Mouse (Mus musculus) liver, embryonic 14.5 days (tissue): Measurements from ENCODE around the gene Itpripl2. TPM values are rescaled to one million over a fixed set of nuclear protein-coding genes. Genes with fewer than 3 reads are reported as not detected.

ENCODE experiments used
- ATAC-seq: fragments of 200-750 bp; cut with Nextera tagmentation; 2 replicates; pipeline ENCODE4 v1.8.0; 2017; ENCODE audit warnings: moderate number of reproducible peaks, mild to moderate bottlenecking, moderate library complexity; ENCODE audit not compliant: insufficient read depth
- DNase-seq, 3 experiments: peaks; one replicate each; pipeline ENCODE4 v3.0.0-alpha.2; 2012 to 2013; ENCODE audit warnings: low read depth in 3 of 3, low spot score in 3 of 3
- H3K27ac ChIP-seq: fragments of 300-500 bp; sonication (generic); 2 replicates; pipeline ENCODE4 v1.5.1; 2014; ENCODE audit warnings: moderate library complexity, mild to moderate bottlenecking, control low read depth, inconsistent platforms
- H3K27me3 ChIP-seq: fragments of 300-500 bp; sonication (generic); 2 replicates; pipeline ENCODE4 v1.6.1; 2014; ENCODE audit warnings: mild to moderate bottlenecking, low read length, moderate library complexity; ENCODE audit not compliant: control insufficient read depth, insufficient read depth
- H3K36me3 ChIP-seq: fragments of 300-500 bp; sonication (generic); replicated peaks from 2 replicates; pipeline ENCODE4 v1.6.1; 2014; ENCODE audit warnings: low read depth; ENCODE audit not compliant: control insufficient read depth, insufficient read depth
- H3K4me1 ChIP-seq, 2 experiments: fragments of 200-500 bp in 1 of 2; fragments of 300-500 bp in 1 of 2; sonication (generic) in 1 of 2; replicated peaks; 2 replicates each; pipeline ENCODE4 v1.6.1; 2012 to 2014; ENCODE audit warnings: antibody characterized with exemption in 1 of 2, inconsistent platforms in 1 of 2, low read length in 1 of 2; ENCODE audit not compliant: control insufficient read depth in 2 of 2, insufficient read depth in 2 of 2
- H3K4me2 ChIP-seq: fragments of 300-500 bp; sonication (generic); 2 replicates; pipeline ENCODE4 v1.6.1; 2014; ENCODE audit warnings: low read depth, mild to moderate bottlenecking, control low read depth, moderate library complexity
- H3K4me3 ChIP-seq, 2 experiments: fragments of 200-500 bp in 1 of 2; fragments of 300-500 bp in 1 of 2; sonication (generic) in 1 of 2; 2 replicates each; pipeline ENCODE4 v1.5.1; 2012 to 2014; ENCODE audit warnings: low read depth in 2 of 2, low read length in 2 of 2, mild to moderate bottlenecking in 2 of 2, control low read depth in 1 of 2, inconsistent platforms in 1 of 2, moderate library complexity in 1 of 2; ENCODE audit not compliant: insufficient read depth in 1 of 2
- H3K9ac ChIP-seq: fragments of 300-500 bp; sonication (generic); replicated peaks from 2 replicates; pipeline ENCODE4 v1.6.1; 2014; ENCODE audit warnings: mild to moderate bottlenecking, control low read depth, moderate library complexity
- H3K9me3 ChIP-seq: fragments of 300-500 bp; sonication (generic); 2 replicates; pipeline ENCODE4 v1.6.1; 2016; ENCODE audit warnings: low read length, mixed read lengths; ENCODE audit not compliant: control insufficient read depth
- CTCF ChIP-seq: IDR thresholded peaks from 2 replicates; pipeline ENCODE4 v1.5.1; 2016; ENCODE audit warnings: antibody characterized with exemption, low read depth, control low read depth
- EP300 ChIP-seq: IDR thresholded peaks from 2 replicates; pipeline ENCODE4 v1.6.1; 2016; ENCODE audit warnings: antibody characterized with exemption, low read depth
- WGBS: fragments of 180-500 bp; shearing (Covaris S2); extraction: QIAGEN DNeasy Blood & Tissue Kit; methylation state at CpG from one replicate; pipeline ENCODE4 v1.1.7; 2014; ENCODE audit not compliant: insufficient replicate concordance; 5-methylcytosine and 5-hydroxymethylcytosine counted together
- polyA plus RNA-seq, 2 experiments: library from polyadenylated mRNA; depleted of rRNA in 1 of 2; stranded (reverse) in 1 of 2; unstranded in 1 of 2; fragments of >200 nt; fragmentation: Nextera tagmentation in 1 of 2; extraction: Ambion mirVana in 1 of 2; gene quantifications; 2 replicates each; pipeline versions ENCODE4 v1.2.1 to v1.2.3; 2012 to 2014

The Itpripl2 gene
- polyA plus RNA-seq (2012; rRNA removed): 1.2 and 1.5 TPM in 2 replicates
- 0.43 and 0.47 TPM in 2 replicates for polyA plus RNA-seq (2014; fragmentation: Nextera tagmentation; extraction: Ambion mirVana)

GRCm38 (mm10) chr7:118491431-118492147, at the start of gene Itpripl2:
TSS of gene Itpripl2 (minus strand) at chr7:118491975.
- peak within 1 kb of the TSS; percentile 49 to 58 for H3K4me3 ChIP-seq
- DNase-seq (peak in 1 of 3 experiments; percentile 29), ATAC-seq (peak; percentile 71)
- H3K36me3 ChIP-seq: no peaks in the 10 kb centered on the region
- H3K4me1 ChIP-seq: peaks cover 0 to 9% of the 10 kb centered on the region in 2 experiments; a peak in 2 of 4 replicates
- peak within 1 kb of the TSS; percentile 7; the same call in 1 of the 2 replicates for H3K27ac ChIP-seq
- H3K9ac ChIP-seq: peak within 1 kb of the TSS; percentile 57
- TF ChIP-seq EP300: no peak
- no peak for TF ChIP-seq CTCF
- WGBS: under 1% methylated on average over 55 of the region's 55 CpGs
- no peaks in the 10 kb centered on the region for H3K9me3 ChIP-seq
- peaks cover 17% of the 10 kb centered on the region for H3K27me3 ChIP-seq
- peak within 1 kb of the TSS; percentile 61 for H3K4me2 ChIP-seq

DNA sequence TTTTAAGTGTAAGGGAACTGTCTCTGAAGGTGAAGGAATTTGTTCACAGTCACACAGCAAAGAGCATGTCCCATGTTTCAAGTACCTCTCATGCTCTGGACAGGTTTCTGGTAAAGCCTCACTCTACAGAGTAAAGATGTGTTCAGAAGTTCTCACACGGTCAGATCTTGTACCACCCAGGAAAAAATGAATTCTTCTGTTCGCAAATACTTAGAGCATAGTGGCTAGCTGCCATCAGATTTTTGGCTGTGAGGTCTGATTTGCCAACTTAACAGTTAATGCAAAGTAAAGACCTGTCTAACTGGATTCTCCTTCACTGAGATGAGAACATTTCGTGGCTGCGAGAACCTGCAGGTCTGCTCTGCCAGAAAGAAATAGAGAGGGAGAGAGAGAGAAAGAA, 43.3 kb upstream of the Itpripl2 start:
- 70% methylated on average over 4 of the region's 4 CpGs for WGBS

DNA sequence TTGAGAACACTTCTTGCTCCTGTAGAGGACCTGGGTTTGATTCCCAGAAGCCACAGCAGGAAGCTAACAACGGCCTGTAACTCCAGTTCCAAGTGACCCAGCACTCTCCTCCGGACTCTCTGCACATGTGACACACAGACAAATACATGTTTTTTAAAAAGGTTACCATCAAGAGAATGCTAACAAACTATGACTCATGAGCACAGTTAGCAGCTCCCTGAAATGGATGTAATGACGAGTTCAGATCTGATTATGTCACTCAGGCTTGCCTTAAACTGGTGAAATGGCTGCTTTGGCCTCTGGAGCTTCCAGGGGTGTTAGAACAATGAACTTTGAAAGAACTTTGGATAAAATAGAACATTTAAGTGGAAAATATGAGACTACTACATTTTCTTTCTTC, 42.6 kb upstream of the Itpripl2 start:
- Histone ChIP-seq H3K27ac (no peak overlapping the region), H3K4me3 (no peak overlapping the region), H3K36me3 (no peaks in the 10 kb centered on the region), H3K27me3 (no peaks in the 10 kb centered on the region), H3K4me1 (peaks cover 0 to 7% of the 10 kb centered on the region in 2 experiments; a peak in 1 of 4 replicates), H3K9ac (no peak overlapping the region), H3K9me3 (no peaks in the 10 kb centered on the region), H3K4me2 (peak overlapping the region; percentile 73; the same call in 1 of the 2 replicates)
- 56% methylated on average over 3 of the region's 3 CpGs for WGBS
- DNase-seq: no peak
- no peak for ATAC-seq
- TF ChIP-seq CTCF (no peak), EP300 (no peak)

More for the DNA sequence above, 43.3 kb upstream of the Itpripl2 start:
- H3K36me3 ChIP-seq: no peaks in the 10 kb centered on the region
- DNase-seq: no peak
- no peak overlapping the region for H3K9ac ChIP-seq
- no peak for ATAC-seq
- no peaks in the 10 kb centered on the region for H3K9me3 ChIP-seq
- H3K4me2 ChIP-seq: no peak overlapping the region
- H3K27me3 ChIP-seq: no peaks in the 10 kb centered on the region
- TF ChIP-seq EP300 (no peak), CTCF (no peak)
- H3K4me3 ChIP-seq: no peak overlapping the region
- peaks cover 0 to 7% of the 10 kb centered on the region in 2 experiments; a peak in 1 of 4 replicates for H3K4me1 ChIP-seq
- no peak overlapping the region for H3K27ac ChIP-seq

DNA sequence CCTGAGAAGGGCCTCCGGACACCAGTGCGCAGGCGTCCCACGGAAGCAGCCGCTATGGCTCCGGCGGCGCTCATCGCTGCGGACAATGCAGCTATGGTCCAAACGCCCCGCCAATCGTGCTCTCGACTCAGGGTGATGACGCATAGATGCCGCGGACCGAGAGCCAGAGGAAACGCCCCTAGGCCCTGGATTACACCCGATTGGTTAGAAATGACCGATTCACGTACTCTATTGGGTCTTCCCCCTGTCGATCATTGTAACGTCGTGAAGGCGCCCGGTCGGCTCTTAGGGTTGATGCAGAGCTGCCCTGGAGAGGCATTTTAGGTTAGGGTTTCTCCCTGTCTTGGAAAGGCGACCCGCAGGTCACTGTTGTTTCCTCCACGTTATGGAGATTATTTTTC, 41.4 kb upstream of the Itpripl2 start, which contains the start of gene Coq7:
TSS of gene Coq7 (minus strand) at position 179 of the 401 bp plus-strand sequence.
- Histone ChIP-seq H3K4me1 (peaks cover 0 to 7% of the 10 kb centered on the region in 2 experiments; a peak in 1 of 4 replicates), H3K27ac (peak within 1 kb of the TSS; percentile 49), H3K4me3 (peak within 1 kb of the TSS; percentile 70 to 97), H3K36me3 (no peaks in the 10 kb centered on the region), H3K4me2 (peak within 1 kb of the TSS; percentile 73), H3K9ac (peak within 1 kb of the TSS; percentile 71), H3K9me3 (no peaks in the 10 kb centered on the region), H3K27me3 (no peaks in the 10 kb centered on the region)
- peak; percentile 99 for ATAC-seq
- TF ChIP-seq EP300 (peak; percentile 74), CTCF (no peak)
- under 1% methylated on average over 31 of the region's 31 CpGs for WGBS
- DNase-seq: peak; percentile 91 to 98 (median 92)

DNA sequence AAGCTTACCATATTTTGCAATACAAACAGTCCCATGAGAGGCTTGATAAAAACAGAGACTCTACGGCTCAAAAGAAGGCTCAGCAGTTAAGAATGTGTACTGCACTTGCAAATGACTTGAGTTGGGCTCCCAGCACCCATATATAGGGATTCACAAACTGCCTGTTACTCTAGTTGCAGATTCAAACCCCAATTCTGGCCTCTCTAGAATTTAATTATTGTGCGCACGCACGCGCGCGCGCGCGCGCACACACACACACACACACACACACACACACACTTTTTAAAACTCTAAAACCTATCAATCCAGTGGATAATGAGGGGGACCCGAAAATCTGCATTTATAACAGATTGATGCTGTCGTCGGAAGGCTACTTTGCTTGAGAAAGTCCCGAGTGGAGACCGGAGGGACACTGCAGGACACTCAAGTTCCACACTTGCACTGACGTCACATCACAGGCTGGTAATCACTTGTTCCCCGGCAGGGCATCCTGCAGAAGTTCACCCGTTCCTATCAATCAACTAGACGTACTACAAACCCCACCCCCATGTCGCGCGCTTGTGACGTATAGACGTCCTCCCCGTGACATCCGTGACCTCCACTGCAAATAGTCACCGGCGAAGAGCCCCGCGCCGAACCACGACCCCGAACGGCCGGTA, 40.9 kb upstream of the Itpripl2 start:
- ATAC-seq: peak; percentile 97

More for the DNA sequence above, 40.9 kb upstream of the Itpripl2 start:
- Histone ChIP-seq H3K4me1 (peaks cover 0 to 7% of the 10 kb centered on the region in 2 experiments; a peak in 1 of 4 replicates), H3K36me3 (no peaks in the 10 kb centered on the region), H3K9ac (peak overlapping the region; percentile 67), H3K27ac (peak overlapping the region; percentile 49), H3K4me3 (peak overlapping the region; percentile 70 to 97), H3K9me3 (no peaks in the 10 kb centered on the region), H3K27me3 (no peaks in the 10 kb centered on the region), H3K4me2 (peak overlapping the region; percentile 73)
- peak; percentile 93 to 95 (median 95) for DNase-seq
- under 1% methylated on average over 36 of the region's 36 CpGs for WGBS
- TF ChIP-seq CTCF (peak; percentile 38), EP300 (no peak)
